Mouse (Mus musculus): Measurements from ENCODE around the gene Zcchc14.

DNA sequence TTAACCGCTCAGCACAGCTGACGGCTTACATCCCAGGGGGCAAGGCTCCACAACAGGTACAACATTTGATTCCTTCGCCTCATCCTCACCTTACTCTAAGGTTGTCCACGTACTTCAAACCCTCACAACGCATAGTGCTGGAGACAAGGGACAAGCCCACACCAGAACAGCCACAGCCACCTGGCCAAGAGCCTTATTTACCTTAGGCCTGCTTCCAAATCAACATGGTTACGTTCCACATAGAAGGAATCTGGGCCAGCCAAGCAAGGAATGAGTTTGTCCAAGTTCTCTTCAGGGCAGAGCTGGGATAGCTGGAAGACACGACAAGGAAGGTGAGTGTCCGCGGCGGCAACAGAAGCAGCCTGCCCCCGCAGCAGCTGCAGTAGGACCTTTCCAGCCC lies 42.8 kb downstream of the Zcchc14 start:
- TF ChIP-seq POLR2A (IDR thresholded peaks at IDR 0.05; ENCODE audit: borderline replicate concordance, low read depth, low read length), result no peak
- TF ChIP-seq CTCF (IDR thresholded peaks at IDR 0.05; ENCODE audit: low read depth, low read length), result no peak
